ENCODE assay signal across 16 mouse cellular contexts in the genomic region with DNA sequence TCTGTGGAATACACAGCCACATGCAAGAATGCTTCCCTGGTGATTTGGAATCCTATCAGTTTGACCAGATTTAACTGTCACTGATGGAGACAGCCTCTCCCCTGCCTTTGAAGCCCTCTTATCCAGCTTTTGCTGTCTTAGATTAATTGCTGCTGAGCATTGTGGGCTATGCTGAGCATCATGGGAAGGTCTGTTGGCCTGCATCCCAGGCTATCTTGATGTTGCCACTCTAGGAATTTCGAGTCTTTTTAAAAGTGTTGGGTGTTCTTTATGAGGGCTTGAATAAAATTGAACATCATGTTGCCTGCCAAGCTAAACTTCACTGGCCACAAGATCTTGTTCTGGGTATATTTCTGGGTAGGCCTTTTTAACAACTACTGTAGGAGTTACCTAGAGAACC. TPM values are rescaled to one million over a fixed set of nuclear protein-coding genes. Genes with fewer than 3 reads are reported as not detected.
"Had no signal": no experiment of that assay in that cellular context is flagged by ENCODE, and none has a peak within 500 bp of the region (broad histone marks: within the 10 kb centered on the region; RNA-seq: fewer than 3 reads in every experiment).

No protein-coding gene starts in this region.

- H3K4me3 ChIP-seq: limb, embryonic 12.5 days; liver, embryonic 13.5 days; midbrain, embryonic 13.5 days; stomach, embryonic 15.5 days had no signal

- H3K4me2 ChIP-seq: limb, embryonic 12.5 days; liver, embryonic 13.5 days; midbrain, embryonic 13.5 days; stomach, embryonic 15.5 days had no signal

- H3K4me1 ChIP-seq: liver, embryonic 13.5 days; stomach, embryonic 15.5 days had no signal

- ATAC-seq: liver, postnatal 0 days; midbrain, embryonic 13.5 days had no signal

- H3K36me3 ChIP-seq: limb, embryonic 12.5 days; liver, embryonic 13.5 days; midbrain, embryonic 13.5 days; stomach, embryonic 15.5 days had no signal

- H3K9ac ChIP-seq: limb, embryonic 12.5 days; liver, embryonic 13.5 days; liver, postnatal 0 days; midbrain, embryonic 13.5 days; stomach, embryonic 15.5 days had no signal

- H3K9me3 ChIP-seq: limb, embryonic 12.5 days; liver, embryonic 13.5 days; midbrain, embryonic 13.5 days; stomach, embryonic 15.5 days had no signal

- H3K27ac ChIP-seq: kidney, postnatal 0 days; limb, embryonic 12.5 days; liver, embryonic 13.5 days; midbrain, embryonic 13.5 days; stomach, embryonic 15.5 days had no signal

- DNase-seq: kidney, adult 11 months; kidney, adult 9 months; kidney, postnatal 4 days; liver; liver, embryonic 13.5 days; liver, postnatal 0 days; lung, postnatal 36 days; right cerebral cortex, postnatal 14 days; thymus, adult 2 months; thymus, postnatal 25 days had no signal

- H3K27me3 ChIP-seq: liver, embryonic 13.5 days; midbrain, embryonic 13.5 days; stomach, embryonic 15.5 days had no signal

RNA-seq across cellular contexts. Expression of a gene that starts 16.8 kb away (rescaled TPM):
- total RNA-seq: megakaryocyte progenitor cell, adult 5-6 weeks; neutrophil, adult 5-6 weeks had no signal
- polyA plus RNA-seq: liver, postnatal 0 days had no signal
